Mouse (Mus musculus) fat pad, adult 2 months (tissue): ENCODE results near the gene Fam178b.
"Not testable (repeated sequence)": the region's sequence is repeated elsewhere in the genome, so short reads cannot be mapped to it uniquely, and the experiment has no call there.

Source experiments
- DNase-seq: peaks from one replicate; pipeline ENCODE4 v3.0.0-alpha.2; 2011; ENCODE audit warnings: low read depth, low spot score; ENCODE audit errors: extremely low read depth

Fam178b gene

DNA sequence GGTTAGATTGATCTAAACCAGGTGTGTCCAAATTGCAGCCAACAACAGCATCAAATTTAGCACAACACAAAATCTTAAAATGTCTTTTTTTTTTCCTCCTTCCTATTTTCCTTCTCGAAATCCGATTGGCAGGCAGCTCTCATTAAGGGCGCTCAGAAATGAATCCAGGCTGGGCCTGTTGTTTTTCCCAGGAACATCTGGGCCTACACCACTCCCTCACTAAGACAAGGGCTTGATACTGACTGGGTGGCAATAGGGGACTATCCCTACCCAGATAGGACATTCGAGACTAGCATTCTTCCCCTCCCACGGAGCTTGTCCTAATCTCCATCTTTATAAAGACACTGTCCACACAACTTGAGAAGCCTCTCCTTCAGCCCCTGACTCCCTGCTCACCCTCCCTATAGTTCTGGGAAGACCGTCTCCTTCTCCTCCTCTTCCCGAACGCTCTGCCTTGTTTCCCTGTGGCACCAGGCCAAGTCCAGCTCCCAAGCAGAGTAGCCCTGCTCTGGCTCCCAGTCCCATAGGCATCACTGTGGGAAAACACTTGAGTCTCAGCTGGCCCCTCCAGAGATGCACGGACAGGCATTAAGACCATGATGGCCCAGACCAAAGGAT is 134.9 kb downstream of the Fam178b start:
- no peak for DNase-seq

DNA sequence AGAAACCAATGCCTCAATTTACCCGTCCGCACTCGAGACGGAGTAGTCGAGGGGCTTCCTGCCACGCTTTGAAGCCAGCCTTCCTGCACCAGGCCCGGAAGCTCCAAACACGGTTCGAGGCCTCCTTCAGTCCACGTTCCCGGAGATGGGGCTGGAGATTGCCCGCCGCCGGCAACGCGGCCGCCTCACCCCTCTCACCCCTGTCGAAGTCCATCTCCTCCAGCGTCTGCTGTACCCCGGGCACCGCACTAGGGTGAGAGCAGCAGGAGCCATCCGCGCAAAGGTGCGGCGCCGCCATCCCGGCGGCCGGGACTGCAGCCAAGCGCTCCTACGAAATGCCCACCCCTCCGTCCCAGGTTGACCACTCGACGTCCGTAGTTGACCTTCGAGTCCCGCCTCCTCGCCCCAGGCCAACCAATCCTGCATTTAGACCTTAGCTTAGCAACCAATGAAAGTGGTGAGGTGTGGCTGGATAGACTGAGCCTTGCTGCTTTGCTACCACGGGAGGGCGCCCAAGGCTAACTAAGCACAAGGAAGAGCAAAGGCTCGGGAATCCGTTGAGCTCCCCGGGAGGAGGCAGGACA is 136.0 kb downstream of the Fam178b start, which contains the start of gene Ankrd39:
Gene Ankrd39 (minus strand): TSS at position 558 of the 584 bp plus-strand sequence.
- DNase-seq, result peak; percentile 93

DNA sequence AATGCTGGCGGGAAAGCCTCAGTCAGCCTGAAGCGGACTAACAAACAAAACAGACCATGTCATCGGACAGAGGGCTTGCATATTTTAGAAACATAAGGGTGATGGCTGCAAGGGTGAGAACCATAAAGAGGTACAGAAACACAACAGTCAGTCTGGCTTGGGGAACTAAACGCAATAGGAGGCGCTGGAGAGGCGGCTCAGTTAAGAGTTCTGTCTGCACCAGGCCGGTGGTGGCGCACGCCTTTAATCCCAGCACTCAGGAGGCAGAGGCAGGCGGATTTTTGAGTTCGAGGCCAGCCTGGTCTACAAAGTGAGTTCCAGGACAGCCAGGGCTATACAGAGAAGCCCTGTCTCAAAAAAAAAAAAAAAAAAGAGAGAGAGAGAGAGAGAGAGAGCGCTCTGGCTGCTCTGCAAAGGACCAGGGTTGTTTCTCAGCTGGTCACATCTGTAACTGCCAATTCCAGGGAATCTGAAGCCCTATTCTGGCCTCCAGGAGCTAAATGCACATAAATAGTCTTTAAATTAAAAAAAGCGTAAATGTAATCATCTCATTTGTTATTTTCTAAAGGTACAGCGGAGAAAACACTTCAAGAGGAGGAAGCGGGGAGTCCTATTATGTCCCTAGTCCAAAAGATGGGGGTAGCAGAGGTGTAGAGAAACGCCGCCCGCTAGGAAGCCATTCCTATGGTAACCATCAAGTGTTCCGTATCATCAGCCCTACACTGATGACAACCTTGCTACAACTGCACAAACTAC is 137.0 kb downstream of the Fam178b start:
- DNase-seq, result no peak

DNA sequence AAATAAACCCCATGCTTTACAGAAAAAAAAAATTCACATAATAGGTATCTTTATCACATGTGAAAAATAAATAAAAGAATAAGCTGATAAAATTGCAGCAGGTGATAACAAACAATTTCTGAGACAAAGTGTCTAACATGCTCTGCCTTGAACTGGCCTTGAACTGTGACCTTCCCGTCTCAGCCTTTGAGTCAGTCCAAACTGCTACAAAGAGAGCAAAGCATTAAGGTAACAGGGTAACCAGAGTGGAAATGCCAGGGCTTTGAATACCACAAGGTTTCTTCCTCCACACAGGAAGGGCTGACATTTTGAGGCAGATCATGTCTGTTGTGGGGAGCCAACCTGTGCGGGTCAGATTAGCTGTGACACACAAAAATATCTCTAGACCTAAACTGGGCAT is 137.6 kb downstream of the Fam178b start:
- no peak for DNase-seq

DNA sequence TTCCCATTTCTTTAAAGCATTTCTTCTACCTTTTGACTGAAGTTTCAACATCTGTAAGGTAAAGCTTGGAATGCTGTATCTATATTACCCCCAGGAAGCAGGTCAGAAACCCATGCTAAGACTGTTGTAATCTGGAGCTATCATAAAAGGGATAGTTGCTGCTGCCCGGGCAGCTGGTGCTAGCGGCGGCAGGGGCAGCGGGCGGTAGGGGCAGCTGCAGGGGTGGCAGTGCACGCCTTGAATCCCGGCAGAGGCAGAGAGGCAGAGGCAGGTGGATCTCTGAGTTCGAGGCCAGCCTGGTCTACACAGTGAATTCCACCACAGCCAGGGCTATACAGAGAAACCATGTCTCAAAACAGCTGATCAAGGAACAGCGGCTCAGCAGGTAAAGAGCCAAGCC is 140.1 kb downstream of the Fam178b start:
- no peak for DNase-seq

DNA sequence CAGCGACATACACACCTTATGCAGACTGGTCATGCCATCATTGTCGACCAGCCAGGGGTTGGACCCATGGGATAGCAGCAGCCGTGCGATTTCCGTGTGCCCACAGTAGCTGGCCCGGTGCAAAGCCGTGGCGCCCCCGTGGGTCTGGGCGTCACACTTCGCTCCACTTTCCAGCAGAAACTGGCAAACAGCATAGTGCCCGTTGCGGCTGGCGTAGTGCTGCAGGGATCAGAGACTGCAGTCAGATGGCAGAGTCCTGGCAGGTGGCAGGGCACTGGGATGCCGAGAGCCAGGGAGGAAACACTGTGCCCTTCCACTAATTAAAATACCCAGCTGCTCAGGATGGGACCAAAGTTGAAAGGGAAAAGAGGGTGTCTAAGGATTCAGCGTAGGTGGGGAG is 141.1 kb downstream of the Fam178b start:
- no peak for DNase-seq

DNA sequence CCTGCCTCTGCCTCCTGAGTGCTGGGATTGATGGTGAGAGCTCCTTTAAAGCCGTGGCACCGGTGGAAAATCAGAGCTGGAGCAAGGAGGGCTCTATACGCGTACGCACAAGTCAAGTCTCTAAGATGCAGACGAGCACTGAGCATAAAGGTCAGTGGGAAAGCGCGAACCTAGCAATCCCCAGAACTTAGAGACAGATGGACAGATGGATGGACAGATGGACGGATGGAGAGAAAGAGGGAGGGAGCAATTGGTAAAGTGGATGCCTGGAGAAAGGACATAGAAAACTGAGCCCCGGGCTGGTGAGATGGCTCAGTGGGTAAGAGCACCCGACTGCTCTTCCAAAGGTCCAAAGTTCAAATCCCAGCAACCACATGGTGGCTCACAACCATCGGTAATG is 142.2 kb downstream of the Fam178b start:
- DNase-seq, result no peak

DNA sequence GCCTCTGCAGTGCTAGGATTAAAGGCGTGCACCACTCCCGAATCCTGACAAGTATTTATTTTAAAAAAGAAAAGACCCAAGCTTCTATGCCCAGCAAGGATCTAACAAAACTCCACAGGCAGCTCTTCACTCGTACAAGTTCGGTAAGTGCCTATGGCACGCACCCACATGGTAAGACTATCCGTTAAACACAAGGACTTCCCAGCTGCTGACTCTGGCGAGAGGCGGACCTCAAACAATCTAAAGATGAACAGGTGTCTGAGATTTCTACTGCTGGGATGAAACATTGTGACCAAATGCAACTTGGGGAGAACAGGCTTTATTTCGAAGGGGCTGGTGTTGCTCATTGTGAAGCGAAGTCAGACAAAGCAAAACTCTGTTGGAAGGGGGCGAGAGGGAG is 142.9 kb downstream of the Fam178b start:
- DNase-seq, result no peak

DNA sequence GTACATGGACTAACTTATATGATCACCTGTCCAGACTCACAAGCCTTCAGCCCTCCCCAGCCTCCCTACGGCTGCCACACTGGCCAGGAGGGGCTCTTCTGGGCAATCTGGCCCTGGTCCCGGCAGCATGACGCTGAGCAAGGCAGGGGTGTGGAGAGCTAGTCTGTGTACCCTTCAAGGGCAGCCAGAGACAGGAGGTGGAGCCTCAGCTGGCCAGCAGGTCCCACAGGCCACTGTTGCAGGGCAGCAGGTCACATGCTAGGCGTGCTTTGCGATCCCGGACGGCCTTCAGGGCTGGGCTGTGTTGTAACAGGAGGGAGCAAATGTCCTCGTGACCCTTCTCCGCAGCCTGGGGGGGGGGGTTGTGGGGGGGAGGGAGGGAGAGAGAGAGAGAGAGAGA is 143.8 kb downstream of the Fam178b start, which contains the start of gene Gm42417:
Gene Gm42417 (minus strand): TSS at position 244 of the 400 bp plus-strand sequence.
- no peak for DNase-seq

DNA sequence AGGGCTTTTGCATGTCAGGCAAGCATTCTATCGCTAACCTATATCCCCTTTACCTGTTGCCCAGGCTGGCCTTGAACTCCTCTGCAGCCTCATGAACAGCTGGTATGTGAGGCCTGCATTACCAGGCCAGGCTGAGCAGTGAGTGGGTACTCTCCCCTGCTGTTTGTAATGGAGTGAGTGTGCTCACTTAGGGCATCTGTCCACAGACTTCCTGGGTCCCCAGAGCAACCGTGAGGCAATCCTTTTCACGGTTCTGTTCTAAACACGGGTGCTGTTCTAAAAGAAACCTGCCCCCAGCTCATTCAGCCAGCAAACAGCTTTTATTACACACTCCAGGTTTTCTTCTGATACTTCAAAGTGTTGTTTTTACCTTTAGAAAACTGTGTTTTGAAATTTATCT is 144.3 kb downstream of the Fam178b start:
- DNase-seq, result no peak

DNA sequence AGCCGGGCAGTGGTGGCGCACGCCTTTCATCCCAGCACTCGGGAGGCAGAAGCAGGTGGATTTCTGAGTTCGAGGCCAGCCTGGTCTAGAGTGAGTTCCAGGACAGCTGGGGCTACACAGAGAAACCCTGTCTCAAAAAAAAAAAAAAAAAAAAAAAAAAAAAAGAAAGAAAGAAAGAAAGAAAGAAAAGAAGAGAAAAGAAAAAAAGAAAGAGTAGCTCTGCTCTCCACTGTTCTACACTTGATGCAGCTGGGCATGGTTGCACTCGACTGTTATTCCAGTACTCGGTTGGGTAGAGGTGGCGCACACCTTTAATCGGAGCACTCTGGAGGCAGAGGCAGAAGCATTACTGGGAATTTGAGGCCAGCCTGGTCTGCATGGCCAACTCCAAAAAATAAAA is 146.2 kb downstream of the Fam178b start, which contains the start of gene Ankrd23:
Gene Ankrd23 (minus strand): TSS at position 101 of the 400 bp plus-strand sequence.
- DNase-seq, result not testable (repeated sequence)

DNA sequence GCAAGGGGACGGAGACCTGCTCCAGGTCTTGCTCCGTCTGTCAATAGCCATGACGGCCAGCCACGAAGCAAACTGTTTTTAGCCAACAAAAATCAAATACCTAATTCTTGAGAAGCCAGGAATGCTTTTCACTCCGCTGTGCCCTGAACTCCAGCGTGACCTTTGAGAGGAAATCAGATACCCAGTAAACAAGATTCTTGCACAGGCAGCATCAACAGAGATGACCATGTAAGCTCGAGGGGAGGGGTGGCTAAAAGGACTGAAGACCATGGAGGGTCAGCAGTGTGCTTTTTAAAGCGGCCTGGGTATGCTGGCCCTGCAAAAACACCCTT is 146.6 kb downstream of the Fam178b start:
- no peak for DNase-seq

DNA sequence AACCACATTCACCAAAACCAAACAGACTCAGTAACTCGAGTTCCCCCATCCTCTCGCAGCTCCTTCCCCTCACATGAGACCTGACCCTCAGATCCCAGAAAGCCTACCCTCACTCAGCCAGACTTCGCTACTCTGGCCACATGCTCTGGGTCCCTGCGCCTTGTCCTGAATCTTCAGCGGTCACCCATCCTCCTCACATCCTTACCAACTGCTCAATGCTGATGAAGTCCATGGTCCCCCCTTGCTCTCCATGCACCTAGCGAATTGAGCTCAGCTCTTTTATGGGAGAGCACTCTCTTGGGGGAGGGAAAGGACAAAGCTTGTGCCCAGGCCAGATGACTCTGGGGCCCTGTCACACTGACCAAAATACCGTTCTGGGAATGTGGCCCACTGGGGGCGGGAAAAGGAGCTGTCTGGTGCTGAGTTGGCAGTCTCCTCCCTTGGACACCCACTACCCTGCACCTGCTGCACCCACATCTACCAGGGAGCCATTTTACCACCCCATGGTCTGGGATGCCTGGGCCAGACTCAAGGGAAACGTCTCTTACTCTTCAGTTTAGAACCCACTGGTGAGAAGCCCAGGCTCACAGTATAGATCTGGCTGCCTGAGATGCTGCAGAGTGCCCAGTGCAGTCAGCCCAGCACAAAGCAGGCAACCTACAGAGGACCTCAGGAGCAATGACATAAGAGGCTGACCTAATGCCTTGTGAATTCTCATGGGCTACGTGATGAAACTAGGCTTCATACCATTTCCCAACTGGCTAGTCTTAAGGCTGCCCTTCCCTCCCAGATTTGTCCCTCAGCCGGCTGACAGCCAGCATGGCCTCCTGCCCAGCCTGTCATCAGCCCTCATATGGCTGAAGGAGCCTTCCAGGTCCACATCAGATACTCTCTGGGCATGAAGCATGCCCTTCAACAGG is 147.2 kb downstream of the Fam178b start:
- DNase-seq, result no peak

DNA sequence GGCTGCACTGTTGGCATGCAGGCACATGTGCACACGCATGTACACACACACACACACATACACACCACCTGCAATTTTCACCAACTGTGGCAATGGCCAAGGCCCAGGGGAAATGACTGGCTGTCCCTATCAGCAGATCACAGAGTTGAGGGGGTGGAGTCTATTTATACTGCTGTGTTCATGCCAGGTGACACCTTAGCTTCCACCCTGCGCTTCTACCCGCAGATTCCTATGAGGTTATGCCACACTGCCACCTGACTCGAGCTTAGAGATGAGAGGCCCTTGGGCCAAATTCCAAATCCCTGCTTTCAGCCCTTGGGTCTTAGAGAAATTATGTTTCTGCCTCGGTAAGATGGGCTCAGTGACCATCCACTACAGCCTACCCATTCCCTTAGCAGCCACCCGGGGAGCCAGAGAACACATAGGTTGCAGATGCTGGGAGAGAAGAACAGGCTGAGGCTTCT is 148.4 kb downstream of the Fam178b start:
- DNase-seq, result no peak

DNA sequence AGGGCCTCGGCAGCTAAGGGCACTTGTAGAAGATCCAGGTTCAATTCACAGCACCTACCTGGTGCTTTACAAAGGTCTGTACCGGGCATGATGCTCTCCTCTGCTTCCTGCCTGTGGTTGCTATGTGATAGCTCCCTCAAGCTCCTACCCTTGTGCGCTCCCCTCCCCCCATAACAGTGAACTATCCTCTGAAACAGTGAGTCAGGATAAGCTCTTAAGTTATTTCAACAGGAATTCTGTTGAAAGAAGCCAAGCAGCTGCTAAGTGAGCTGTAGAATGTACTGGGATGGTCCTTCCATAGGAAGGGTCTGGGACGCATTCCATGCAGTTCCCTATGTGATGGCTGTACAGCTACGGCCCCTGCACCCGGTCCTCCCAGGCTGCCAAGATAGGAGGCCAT is 149.4 kb downstream of the Fam178b start:
- no peak for DNase-seq

DNA sequence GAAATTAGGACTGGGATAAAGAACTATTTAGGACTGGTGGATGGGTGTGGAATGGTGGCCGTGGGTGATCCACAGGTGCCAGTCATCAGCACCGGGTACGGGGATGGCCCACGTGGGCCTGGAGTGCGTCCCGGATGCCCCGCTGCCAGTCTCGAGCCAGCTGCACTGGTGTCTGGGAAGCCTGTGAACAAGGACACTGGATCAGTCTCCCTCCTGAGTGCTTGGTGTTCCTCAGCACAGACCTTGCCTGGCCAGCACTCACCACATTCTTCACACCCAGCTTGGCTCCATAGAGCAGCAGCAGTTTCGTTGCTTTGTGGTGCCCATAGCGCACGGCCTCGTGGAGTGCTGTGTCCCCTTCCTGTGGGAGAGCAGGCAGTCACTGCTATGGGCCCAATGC is 151.5 kb downstream of the Fam178b start:
- DNase-seq, result no peak

DNA sequence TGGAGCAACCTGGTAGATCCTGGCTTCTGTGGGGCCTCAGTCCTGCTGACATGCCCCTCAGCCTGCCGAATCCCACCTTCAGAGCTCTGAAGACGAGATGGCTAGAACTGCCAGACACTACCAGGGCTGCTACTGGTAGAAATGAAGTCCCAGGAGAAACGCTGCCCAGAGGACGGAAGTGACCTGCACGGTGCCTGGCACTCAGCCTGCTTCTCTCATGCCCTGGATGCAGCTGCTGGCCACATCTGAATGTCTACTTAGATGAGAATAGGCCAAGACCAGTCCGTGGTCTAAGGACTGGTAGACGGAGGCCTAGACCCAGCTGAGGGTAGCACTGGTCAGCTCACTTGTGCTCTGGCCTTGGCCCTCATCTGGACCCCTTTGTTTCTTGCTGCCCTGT is 152.0 kb downstream of the Fam178b start:
- DNase-seq, result no peak

DNA sequence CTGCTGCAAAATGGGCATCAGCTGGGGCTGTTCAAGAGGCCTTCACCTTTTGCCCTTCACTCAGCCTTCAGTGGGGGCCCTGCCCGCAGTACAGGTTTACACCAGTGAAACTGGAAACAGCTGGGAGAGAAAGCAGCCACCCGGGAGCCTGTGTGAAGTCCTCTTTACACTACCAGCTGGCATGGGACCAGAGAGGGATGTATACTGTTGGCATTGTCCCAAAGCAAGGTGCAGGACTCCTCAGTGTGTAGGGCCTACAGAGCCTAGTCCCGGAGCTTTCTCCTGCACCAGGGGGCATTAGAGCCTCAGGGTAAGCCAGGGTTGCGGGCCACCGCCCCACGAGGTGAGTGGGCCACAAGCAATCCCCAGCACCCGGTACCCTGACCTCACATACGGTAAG is 152.5 kb downstream of the Fam178b start:
- no peak for DNase-seq

DNA sequence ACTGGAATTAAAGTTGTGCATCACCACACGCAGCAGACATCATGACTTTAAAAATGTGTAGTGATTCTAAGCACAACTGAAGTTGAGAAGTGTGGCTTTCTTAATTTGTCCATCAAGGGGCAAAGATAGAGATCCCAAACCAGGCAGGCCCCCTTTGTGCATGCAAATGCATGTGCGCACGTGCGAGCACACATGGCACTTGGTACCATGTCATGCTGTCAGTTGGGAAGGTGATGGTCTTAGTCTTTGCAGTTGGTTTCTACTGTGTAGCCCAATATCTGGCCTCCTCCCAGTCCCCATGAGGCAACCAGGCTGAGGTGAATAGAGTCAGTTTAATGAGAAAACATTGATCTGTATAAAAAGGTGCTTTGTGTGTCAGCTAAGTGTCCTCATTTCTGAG is 153.1 kb downstream of the Fam178b start:
- no peak for DNase-seq

DNA sequence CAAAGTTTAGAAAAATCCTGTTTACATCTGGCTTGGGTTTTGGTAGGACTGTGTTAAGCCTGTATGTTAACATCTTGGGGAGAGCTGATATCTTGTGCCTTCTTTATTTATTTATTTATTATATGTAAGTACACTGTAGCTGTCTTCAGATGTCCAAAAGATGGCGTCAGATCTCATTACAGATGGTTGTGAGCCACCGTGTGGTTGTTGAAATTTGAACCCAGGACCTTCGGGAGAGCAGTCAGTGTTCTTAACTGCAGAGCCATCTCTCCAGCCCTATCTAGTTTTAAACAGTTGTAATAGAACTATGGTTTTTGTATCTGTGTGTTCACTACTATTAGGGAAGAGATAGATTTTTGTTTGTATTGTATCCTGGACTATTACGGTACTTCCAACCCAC is 153.7 kb downstream of the Fam178b start:
- no peak for DNase-seq

DNA sequence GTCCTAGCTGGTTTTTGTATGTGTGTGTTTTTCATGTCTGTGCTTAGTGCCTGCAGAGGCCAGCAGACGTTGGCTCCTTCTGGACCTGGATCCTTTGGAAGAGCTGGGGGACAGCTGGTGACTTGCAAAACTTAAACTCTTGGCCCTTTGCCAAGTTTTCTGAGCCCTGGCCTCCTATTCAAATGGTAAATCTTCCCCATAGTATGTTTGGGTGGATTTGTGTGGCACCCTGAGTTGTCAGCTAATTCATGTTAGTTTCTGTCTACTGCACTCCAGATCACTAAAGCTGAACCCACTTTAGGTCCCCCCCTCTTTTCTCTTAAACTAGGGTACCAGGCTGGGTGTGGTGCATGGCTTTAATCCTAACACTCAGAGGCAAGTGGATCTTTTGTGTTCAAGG is 154.6 kb downstream of the Fam178b start:
- no peak for DNase-seq
